Mouse (Mus musculus) spleen, postnatal 4 days (tissue): Measurements from ENCODE around the gene Stk32c.

ENCODE experiments used
- DNase-seq, 2 experiments: peaks; one replicate each; pipeline ENCODE4 v3.0.0; 2022; ENCODE audit warnings: low spot score in 2 of 2

The Stk32c gene

DNA sequence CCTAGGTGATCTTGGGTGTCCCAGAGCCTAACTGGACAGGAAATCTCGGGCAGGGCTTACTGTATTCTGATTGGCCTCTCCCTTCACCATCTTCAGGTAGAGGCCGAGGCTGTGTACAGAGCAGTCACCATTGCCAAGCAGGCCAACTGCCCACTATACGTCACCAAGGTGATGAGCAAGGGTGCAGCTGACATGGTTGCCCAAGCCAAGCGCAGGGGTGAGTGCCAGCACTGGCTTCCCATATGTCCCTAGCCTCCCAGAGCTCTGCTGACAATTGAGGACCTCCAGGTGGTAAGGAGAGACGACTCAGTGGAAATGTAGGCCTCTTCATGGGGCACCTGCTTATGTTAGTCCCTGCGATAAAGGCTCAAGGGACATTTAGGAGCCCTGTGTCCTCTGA, 118.3 kb downstream of the Stk32c start:
- DNase-seq, result no peak

- no peak for DNase-seq
These were observed 119.3 kb downstream of the Stk32c start for GRCm38 (mm10) chr7:139093781-139094180.

- no peak for DNase-seq
These were observed 120.0 kb downstream of the Stk32c start for GRCm38 (mm10) chr7:139093124-139093523.

GRCm38 (mm10) chr7:139092676-139093075, 120.4 kb downstream of the Stk32c start:
- no peak for DNase-seq

DNA sequence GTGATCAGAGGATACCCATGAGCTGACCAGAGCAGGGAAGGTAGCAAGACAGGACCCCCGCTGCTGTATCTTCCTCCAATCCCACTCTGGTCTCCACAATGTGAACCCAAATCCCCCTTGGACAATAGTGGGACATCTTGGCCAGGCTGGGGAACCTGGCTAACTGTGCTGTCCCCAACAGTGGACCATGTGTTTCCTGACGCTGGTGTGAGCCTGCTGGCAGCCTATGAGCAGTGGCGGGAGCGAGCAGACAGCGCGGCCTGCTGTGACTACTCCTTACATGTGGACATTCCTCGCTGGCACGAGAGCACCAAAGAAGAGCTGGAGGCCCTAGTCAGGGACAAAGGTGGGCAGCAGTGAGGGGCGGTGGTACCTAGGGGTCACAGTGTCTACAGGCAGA, 121.4 kb downstream of the Stk32c start:
- DNase-seq, result no peak

- no peak for DNase-seq
These were observed 122.9 kb downstream of the Stk32c start for GRCm38 (mm10) chr7:139089892-139090874.

- no peak for DNase-seq
These were observed 125.3 kb downstream of the Stk32c start for GRCm38 (mm10) chr7:139087801-139088200.

GRCm38 (mm10) chr7:139086195-139087158, 126.6 kb downstream of the Stk32c start:
- no peak for DNase-seq

- DNase-seq, result no peak
These were observed 127.4 kb downstream of the Stk32c start, which contains the start of gene Dpysl4 for GRCm38 (mm10) chr7:139085629-139086194. Dpysl4 (plus strand) TSS chr7:139086001.

GRCm38 (mm10) chr7:139084316-139084715, 128.8 kb downstream of the Stk32c start:
- DNase-seq, result no peak

- no peak for DNase-seq
These were observed 130.8 kb downstream of the Stk32c start for GRCm38 (mm10) chr7:139082281-139082680.

DNA sequence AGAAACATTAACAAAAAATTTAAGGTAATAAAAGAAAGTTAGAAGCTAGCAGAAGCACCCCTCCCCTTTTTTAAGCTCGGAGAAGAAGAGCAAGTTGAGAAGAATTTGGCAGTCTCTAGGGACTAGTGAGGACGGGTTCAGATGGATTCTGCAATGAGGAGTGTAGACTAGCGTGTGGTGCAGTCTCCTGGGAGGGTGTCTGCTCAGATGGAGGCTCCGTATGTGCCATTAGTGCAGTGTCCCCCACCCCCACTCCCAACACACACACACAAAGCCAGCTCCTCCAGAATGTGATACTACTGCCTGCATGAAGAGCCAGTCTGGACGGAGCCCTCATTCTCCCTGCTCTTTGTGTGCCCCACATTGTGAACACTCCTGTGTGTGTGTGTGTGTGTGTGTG, 131.9 kb downstream of the Stk32c start:
- DNase-seq, result no peak

GRCm38 (mm10) chr7:139080714-139081113, 132.4 kb downstream of the Stk32c start:
- DNase-seq, result no peak

GRCm38 (mm10) chr7:139079141-139079540, 134.0 kb downstream of the Stk32c start:
- DNase-seq, result no peak

GRCm38 (mm10) chr7:139078181-139078580, 134.9 kb downstream of the Stk32c start:
- DNase-seq, result no peak

- DNase-seq, result no peak
These were observed 135.8 kb downstream of the Stk32c start for GRCm38 (mm10) chr7:139077283-139077682.

DNA sequence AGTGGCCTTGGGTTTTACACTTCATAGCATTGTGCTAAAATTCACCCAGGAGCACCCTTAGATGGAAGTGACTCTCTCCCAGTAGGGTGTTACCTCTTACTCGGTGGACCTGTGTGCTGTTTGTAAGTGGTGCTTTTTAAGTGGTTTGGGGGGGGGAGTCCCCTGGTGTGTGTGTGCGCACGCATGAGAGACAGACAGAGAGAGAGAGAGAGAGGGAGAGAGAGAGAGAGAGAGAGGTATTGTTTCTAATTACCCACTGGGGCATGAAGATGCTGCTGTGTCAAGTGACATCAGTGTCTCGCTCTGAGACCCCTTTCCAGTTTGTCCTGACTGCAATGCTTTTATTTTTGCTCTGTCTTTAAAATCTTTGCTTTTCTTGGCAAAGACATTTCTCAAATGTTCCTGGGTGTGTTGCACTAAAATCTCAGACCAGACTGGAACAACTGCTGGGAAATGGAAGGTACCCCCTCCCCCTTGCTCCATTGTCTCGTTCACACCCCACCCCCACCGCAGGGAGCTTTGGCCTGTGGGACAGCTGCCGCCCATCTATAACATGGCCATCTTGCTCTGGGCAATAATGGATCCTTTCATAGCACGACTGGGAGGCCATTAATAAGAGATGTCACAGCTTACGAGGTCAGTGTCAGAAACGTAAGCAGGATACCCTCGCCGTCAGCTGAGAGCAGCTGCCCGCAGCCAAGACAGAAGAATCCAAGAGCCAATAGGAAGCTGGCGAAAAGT, 137.9 kb downstream of the Stk32c start:
- no peak for DNase-seq

DNA sequence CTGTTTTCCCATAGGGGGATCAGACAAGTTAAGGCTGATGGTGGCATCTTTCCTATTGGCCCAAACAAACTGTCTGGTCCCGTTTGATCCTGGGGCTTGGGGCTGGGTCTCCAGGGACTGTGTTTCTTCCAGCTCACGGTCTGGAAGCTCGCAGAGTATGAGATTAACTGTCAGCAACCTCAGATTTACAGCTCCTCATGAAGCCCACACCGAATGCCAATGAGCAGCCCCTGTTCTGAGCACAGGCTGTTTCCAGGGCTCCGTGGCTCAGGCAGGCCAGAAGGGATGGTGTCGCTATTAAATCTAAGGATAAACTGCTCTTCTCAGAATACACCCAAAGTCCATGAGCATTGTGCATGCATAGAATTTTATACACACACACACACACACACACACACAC, 138.9 kb downstream of the Stk32c start:
- no peak for DNase-seq

GRCm38 (mm10) chr7:139068182-139068623, 144.9 kb downstream of the Stk32c start:
- DNase-seq, result peak in 1 of 2 experiments; percentile 70

DNA sequence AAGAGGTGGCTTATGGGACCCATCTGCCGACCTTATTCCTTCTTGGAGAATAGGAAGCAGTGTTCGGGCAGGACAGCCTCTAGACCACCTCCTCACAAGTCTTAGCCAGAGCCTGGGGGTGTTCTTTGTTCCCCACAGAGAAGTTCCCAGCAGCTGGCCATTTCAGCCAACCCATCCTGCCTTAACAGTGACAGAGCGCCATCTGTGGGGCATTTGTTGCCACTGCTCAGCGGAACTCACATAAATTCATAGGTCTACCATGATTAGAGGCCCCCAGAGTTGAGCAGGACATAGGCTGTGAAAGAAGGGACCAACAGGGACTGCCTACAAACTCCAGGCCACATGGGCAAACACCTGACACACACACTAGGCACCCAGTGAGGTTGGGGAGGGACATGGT, 149.7 kb downstream of the Stk32c start:
- no peak for DNase-seq
